Mouse (Mus musculus) retina, adult 2 months (tissue): ENCODE results near the gene Cant1.

Experiments
- DNase-seq: peaks from one replicate; pipeline ENCODE4 v3.0.0-alpha.2; 2012; ENCODE audit warnings: low read depth, low spot score

Gene Cant1

GRCm38 (mm10) chr11:118374506-118374905 is 44.4 kb downstream of the Cant1 start:
- no peak for DNase-seq

- DNase-seq: no peak
These were observed 46.2 kb downstream of the Cant1 start for GRCm38 (mm10) chr11:118372641-118373040.

GRCm38 (mm10) chr11:118371876-118372275 is 47.0 kb downstream of the Cant1 start:
- no peak for DNase-seq

DNA sequence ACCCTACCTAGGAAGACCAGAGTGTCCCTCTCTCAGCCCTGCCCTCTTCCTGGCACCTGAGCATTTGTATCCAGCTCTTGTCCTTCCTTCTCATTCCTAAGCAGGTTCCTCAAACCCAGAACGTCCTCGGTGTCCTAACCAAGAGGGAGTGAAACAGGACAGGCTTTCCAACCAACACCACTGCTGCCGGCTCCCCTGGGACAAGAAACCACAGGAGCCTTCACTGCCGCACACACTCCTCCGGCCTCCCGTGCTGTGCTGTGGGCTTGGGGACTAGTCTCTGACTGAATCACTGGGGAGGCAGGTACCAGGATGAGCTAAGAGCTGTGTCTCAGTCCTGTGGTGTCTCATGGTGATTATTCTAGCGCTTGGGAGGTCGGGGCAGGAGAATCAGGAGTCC is 49.2 kb downstream of the Cant1 start:
- DNase-seq: no peak

GRCm38 (mm10) chr11:118369251-118369650 is 49.6 kb downstream of the Cant1 start:
- no peak for DNase-seq

DNA sequence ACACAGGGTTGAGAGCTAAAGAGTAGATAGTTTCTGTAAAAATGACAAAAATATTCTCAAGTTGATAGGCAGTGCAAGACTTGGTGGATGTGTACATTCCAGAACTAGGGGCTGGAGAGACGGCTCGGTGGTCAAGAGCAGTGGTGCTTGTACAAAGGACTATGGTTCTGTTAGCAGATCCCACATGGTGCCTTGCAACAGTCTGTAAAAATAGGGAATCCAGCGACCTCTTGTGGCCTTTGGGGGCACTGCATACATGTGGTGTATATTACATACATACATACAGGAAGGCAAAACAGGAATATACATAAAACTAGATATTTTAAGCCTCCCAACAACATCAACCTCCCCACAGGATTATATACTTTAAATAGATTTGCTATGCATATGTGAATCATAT is 50.6 kb downstream of the Cant1 start:
- no peak for DNase-seq

DNA sequence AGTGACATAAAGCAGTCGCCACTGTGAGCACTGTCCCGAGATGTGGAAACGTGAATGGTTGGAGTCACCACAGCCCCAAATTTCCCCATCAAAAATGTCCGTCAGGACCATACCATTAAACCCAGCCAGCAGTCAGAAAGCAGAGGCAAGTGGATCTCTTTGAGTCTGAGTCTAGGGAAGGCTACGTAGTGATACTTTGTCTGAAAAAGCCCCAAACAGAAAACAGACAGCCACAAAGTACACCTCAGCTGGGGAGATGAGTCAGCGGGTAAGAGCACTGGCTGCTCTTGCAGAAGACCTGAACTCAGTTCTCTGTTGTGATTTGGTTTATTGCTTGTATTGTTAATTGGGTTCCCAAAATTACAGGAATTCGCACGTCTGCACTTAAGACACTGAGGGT is 52.3 kb downstream of the Cant1 start:
- no peak for DNase-seq

GRCm38 (mm10) chr11:118366108-118366507 is 52.8 kb downstream of the Cant1 start:
- no peak for DNase-seq

DNA sequence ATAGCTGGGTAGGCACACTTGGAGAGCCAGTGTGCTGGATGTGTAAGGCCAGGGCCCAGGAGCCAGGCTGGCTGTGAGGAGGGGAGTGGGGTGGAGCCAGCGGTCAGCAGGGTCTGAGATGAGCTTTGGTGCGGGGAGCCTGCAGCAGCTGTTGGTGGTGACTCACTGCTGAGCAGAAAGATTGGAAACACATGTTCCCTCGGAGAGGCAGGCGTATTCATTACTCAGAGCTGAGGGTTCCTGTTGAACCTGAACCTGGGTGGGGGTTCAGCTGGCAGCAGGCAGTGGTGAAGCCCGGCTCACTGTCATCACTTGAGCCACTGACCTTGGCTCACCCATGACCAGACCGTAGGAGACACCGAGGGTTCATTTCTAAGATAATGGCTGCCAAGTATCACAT is 53.7 kb downstream of the Cant1 start:
- no peak for DNase-seq

- no peak for DNase-seq
These were observed 54.9 kb downstream of the Cant1 start for GRCm38 (mm10) chr11:118364021-118364420.

DNA sequence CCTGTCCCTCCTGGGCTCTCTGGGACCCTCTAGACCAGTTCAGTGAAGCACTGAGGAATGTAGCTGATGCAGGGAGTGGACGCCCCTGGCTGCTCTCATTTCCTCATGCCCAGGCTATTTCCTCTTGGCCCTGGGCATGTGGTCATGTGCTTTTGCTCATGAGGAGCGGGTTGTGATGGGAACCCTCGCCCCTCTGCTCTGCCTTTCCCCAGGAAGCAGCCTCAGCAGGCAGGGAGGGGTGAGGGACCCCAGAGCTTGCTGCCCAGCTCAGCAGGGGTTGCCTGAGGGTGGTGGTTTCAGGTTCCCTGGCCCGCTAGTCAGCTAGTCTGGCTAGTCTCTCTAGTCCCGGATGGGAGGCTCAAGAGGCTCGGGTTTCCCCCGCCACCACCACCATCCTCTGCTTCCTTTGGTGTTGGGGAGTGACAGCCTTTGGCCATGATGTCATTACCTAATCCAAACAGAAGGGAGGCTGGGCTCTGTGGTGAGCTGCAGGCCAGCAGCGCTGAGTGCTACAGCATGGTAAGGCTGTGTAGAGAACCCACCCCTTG is 55.8 kb downstream of the Cant1 start:
- no peak for DNase-seq

DNA sequence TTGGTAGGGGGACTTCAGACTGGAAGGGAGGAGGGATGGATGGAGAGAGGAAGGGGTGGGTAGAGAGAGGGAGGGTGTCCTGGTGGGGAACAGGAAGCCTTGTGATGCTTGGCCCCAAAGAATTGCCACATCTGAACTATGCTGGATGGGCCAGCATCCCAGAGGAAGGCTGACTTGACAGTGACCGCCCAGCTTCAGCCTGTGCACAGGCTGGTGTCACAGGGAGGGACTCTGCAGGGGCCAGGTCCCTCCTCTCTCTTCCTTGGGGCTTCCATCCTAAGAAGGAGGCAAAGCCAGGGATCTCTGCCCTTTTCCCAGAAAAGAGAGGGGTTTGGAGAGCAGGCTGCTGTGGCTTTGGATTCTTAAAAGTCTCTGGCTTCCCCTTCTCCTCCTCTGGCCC is 56.4 kb downstream of the Cant1 start:
- DNase-seq: no peak

- no peak for DNase-seq
These were observed 58.0 kb downstream of the Cant1 start for GRCm38 (mm10) chr11:118360907-118361341.

GRCm38 (mm10) chr11:118360491-118360890 is 58.4 kb downstream of the Cant1 start:
- DNase-seq: no peak
